Mouse (Mus musculus): ENCODE measurements at regions not wholly inside any gene's neighbourhood (a gene's known extent, or its start where the extent isn't known, plus 50 kb on each side); places are given as distances from the start of the nearest gene placed in this dataset.

GRCm38 (mm10) chr4:142362071-142362470 is 122.9 kb upstream of the Kazn start:
- no peak for DNase-seq

DNA sequence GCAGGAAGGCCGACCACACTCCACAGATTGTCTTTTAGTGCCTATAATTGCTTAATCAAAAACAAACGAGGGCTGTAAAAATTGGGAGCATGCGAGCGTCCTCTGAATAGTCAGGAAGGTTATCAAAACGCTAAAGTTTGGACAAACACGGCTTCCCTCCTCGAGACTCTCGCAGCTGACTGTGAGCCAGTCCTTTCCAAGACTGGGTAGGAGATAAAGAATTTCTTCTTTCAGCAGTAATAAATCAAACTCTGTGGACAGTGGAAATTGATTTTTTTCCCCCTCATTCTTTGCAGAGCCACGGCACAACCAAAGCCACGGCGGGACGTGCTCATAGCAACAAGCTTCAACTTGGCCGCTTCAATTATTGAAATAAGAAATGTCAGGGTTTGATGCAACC is 119.7 kb upstream of the Kazn start:
- peak in 1 of 2 experiments; percentile 9 for DNase-seq

DNA sequence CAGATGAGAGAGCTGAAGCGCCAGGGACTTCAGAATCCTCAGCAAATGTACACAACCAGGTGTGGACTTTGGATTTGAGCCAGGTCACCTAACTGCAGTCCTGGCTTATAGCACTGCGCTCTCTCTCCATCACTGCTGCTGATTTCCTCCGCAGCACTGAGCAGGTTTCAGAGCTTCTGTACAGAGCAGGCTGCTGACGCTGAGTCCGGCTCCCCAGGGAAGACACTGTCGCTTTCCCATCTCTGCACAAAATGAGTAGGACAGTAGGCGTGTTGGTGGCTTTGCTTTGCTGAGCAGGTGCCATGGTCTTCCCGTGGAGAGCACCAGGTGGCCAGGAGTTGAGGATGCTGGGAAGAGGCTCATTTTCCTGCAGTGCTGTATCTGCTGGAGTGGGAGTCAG is 116.2 kb upstream of the Kazn start:
- no peak for DNase-seq

- no peak for DNase-seq
Measured at GRCm38 (mm10) chr4:142353526-142353925, 114.3 kb upstream of the Kazn start.

GRCm38 (mm10) chr4:142351831-142352230 is 112.6 kb upstream of the Kazn start:
- DNase-seq = no peak

DNA sequence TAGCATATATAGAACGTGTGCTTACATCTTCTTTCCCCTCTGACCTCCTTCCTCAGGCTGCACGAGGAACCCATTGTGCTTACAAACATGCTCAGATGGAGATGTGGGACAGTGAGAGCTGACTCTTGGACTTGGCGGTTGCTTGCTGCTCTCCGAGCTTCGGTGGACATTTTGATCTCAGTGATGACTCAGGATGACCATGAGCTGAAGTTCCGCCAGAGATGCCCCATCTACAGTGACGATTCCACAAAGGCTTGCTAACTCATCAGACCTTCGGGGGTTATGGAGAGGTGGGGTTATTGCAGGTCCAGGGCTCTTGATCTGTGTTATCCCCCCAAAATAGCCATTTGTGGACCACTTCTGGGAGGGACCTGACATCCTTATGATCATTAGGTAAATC is 111.8 kb upstream of the Kazn start:
- DNase-seq = no peak

DNA sequence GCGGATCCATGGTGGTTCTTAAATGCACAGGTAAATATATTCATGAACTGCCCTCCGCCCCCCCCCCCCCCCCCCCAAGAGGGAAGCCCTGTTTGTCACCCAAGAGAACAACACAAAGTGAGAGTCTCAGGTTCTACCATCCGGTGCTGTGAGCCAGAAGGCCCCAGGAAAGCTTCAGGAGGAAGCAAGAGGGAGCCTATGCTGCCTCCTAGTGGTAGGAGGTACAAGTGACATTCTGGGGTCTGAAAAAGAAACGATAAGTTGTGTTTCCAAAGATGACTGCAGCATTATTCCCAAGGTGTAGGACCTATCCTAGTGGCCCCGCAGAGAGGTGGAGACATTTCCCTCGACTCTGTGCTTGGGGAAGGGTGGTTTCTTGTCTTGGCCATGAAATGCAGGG is 109.7 kb upstream of the Kazn start:
- peak; percentile 32 to 56 for DNase-seq

- no peak for DNase-seq
Measured at GRCm38 (mm10) chr4:142342482-142343206, 103.4 kb upstream of the Kazn start.

DNA sequence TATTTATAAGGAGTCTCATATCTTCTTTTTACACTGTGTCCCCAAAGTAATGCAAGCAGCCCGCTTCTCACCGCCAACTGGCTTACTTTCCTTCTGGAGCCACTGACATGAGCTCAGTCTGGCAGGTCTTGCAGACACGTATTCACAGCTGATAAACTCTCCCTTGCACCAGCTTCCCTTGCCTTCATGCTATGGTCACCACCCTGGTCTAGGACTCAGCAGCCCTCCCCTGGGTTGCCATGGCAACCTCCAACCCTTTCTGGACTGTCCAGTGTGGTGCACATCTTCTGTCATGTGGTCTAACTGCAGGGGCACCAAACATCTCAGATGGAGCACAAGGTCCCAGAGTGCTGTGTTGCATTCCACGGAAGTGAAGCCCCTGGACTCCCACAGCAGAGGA is 102.1 kb upstream of the Kazn start:
- peak in 1 of 2 experiments; percentile 15 for DNase-seq

DNA sequence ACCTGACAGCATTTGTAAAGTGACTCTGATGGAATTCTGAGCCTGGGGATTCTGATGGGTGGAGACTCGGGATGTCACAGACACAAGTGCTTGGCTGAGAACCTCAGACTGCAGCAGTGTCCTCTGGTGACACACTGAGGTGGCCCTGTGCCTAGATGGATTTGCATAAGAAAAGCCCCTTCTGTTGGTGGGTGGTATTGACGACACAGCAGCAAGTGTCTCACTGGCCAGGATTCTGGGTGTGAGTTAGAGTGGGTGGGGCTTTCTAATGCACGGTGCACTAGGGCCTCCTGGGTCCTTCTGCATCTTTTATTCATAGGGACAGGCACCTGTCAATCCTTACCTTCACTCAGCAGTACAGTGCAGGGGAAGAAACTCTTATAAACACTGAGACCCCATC is 100.9 kb upstream of the Kazn start:
- no peak for DNase-seq

GRCm38 (mm10) chr4:142337701-142338100 is 98.5 kb upstream of the Kazn start:
- DNase-seq = peak; percentile 37 to 54

GRCm38 (mm10) chr4:142336943-142337342 is 97.7 kb upstream of the Kazn start:
- DNase-seq = peak in 1 of 2 experiments; percentile 14

DNA sequence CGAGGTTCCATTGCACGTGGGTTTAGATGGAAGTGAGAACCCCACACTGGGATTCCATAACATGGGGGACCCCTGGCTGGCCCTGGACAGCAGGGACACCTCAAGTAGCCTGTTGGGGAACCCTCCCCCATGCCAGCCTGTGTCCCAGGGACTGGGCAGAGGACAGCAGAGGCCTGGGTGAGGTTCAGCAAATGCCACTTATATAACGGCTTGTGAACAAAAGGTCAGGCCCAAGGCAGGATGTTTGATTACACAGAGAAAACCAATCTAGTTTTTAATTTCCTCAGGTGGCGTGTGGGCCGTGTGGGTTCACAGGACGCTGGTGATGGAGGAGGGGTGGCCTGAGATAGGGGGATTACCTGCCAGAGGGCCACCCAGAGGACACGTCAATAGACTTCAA is 94.9 kb upstream of the Kazn start:
- DNase-seq = no peak

GRCm38 (mm10) chr4:142330599-142330998 is 91.4 kb upstream of the Kazn start:
- DNase-seq = no peak

DNA sequence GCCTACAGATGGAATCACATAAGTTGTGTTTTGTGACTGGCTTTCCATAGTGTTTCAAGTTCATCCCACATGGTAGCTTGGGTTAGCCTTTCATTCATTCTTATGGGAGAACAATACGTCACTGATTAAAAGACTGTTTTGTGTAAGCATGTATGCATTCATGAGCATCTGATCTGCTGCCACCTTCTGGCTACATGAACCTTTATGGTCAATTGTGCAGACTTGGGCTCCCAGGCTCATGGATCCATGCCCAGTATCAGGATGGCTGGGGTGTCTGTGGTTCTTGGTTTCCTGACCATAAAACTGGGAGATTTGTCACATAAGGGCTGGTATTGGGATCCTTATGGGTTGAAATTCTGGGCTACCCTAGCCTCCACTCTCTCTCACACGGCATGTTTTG is 90.4 kb upstream of the Kazn start:
- no peak for DNase-seq

DNA sequence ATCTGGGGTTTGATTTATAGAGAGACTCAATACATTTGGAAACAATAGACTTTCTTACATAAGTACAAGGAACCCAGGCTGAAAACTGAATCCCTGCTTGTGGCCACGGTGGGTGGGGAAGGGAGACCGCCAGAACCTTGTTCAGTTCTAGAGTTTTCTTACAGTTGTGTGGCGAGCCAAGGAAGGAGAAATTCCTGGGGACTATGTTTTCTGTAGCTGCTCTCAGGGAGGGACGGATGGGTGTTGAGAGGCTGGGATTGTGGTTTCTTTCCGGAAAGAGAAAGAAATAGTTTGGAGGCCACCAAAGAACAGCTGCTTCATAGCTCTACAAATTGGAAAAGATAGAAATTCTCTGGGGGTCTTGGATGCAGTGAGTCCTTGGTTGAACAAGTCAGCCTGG is 87.3 kb upstream of the Kazn start:
- DNase-seq = no peak

- peak in 1 of 2 experiments; percentile 20 for DNase-seq
Measured at GRCm38 (mm10) chr4:142321209-142321863, 82.1 kb upstream of the Kazn start.

DNA sequence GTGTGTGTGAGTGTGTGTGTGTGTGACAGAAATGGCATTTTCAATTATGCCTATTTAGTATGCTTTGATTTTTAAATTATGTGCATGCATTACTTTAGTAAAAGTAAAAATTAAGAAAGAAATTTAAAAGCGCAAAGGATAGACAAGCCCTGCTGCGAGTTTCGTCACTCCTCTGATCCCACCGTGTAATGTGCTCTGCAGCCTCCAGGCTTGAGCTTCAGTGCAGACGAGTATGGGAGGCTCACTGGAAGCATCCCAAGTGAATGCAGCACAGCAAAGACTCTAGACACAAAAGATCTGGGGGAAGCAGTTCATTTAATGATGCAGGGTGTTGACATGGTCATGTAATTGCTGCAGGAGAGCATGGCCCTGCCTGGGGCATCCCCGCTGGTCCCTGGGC is 71.1 kb upstream of the Kazn start:
- DNase-seq = no peak

DNA sequence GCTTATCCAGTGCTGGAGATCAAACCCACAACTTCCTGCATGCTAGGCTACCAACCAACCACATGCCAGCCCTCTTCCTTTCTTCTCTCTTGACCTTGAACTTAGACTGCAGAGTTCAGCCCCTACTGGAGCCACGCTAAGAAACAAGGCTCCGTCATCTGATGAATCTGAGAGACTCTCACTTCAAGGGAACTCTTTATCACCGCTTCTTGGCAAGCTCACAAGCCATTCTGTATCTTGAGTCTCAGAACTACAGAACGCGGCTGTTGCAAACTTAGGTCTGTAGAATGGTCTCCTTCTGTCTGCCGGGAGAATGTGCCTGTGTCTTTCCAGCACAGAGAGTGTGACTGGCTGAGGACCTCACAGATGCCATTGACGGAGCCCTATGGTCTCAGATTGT is 69.1 kb upstream of the Kazn start:
- no peak for DNase-seq

DNA sequence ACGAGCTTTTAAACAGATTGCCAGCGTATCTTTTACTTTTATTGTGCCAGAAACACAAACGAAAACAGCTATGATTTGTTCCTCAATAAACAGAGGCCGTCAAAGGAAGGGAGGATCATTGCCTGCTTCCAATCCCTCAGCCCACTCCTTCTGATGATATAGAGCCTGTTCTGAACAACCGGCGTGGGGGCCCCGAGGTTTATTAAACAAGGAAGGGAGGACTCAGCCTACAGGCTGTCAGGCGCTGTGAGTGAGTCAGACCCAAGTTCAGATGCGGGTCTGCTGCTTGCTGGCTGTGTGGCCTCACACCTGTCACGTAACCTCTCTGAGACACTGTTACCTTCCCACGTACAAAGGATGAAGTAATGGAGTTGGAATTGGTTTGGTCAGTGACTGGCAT is 68.1 kb upstream of the Kazn start:
- no peak for DNase-seq

- DNase-seq = no peak
Measured at GRCm38 (mm10) chr4:142306076-142306475, 66.9 kb upstream of the Kazn start.

- DNase-seq = no peak
Measured at GRCm38 (mm10) chr4:142303374-142304020, 64.3 kb upstream of the Kazn start.

DNA sequence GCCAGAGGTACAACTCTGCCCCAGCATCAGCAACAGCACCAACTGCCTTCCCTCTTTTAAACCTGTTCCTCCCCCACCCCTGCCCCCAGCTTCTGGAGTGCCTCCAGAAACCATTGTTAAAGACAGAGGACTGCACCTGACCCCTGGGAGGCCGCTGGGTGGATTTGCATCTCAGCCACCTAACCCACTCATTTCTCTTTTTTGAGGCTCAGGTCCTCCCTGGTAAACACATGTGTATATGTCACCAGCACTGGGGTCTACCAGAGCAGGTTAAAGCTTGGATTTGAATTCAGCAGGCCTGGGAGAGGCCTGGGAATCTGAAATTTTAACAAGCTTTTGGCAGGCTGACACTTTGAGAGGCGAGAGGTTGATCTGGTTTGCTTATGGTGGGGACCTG is 63.5 kb upstream of the Kazn start:
- no peak for DNase-seq
